Mouse (Mus musculus): Measurements from ENCODE around the gene Cdyl2.

- TF ChIP-seq CTCF (IDR thresholded peaks at IDR 0.05; ENCODE audit: low read depth, low read length), result no peak
- no peak for TF ChIP-seq GATA1 (IDR thresholded peaks at IDR 0.05; ENCODE audit: borderline replicate concordance, low read length)
- TF ChIP-seq TAL1 (conservative IDR thresholded peaks at IDR 0.05; ENCODE audit: low read depth, low read length), result no peak
- TF ChIP-seq POLR2AphosphoS5 (IDR thresholded peaks at IDR 0.05; ENCODE audit: insufficient replicate concordance, low read depth, low read length), result no peak
These were observed 95.6 kb downstream of the Cdyl2 start for GRCm38 (mm10) chr8:116637193-116637592.
